Mouse (Mus musculus): ENCODE data around the gene Cramp1l. TPM values are rescaled to one million over a fixed set of nuclear protein-coding genes. Genes with fewer than 3 reads are reported as not detected.

Gene Cramp1l
- polyA plus RNA-seq, 1 experiment = 22.2 TPM

Other genes starting within 250 kb of the Cramp1l start
- not detected in 2 replicates for gene Meiob, start 211.5 kb downstream of the Cramp1l start, polyA plus RNA-seq (2012; rRNA removed)
- 125 and 142 TPM in 2 replicates for gene Hagh, start 175.6 kb downstream of the Cramp1l start, polyA plus RNA-seq (2012; rRNA removed)
- 23.5 and 26.0 TPM in 2 replicates for gene Fahd1, start 165.4 kb downstream of the Cramp1l start, polyA plus RNA-seq (2012; rRNA removed)
- 0.06 and 0.16 TPM in 2 replicates for gene Igfals, start 149.8 kb downstream of the Cramp1l start, polyA plus RNA-seq (2012; rRNA removed)
- 29.0 and 31.4 TPM in 2 replicates for gene Nubp2, start 129.4 kb downstream of the Cramp1l start, polyA plus RNA-seq (2012; rRNA removed)
- gene Spsb3, start 129.1 kb downstream of the Cramp1l start, polyA plus RNA-seq (2012; rRNA removed) = 69.1 and 78.1 TPM in 2 replicates
- 63.7 and 67.9 TPM in 2 replicates for gene Eme2, start 120.7 kb downstream of the Cramp1l start, polyA plus RNA-seq (2012; rRNA removed)
- gene Mrps34, start 120.7 kb downstream of the Cramp1l start, polyA plus RNA-seq (2012; rRNA removed) = 111 and 127 TPM in 2 replicates
- 76.8 and 81.6 TPM in 2 replicates for gene Nme3, start 119.3 kb downstream of the Cramp1l start, polyA plus RNA-seq (2012; rRNA removed)
- 325 and 357 TPM in 2 replicates for gene Mapk8ip3, start 78.8 kb downstream of the Cramp1l start, polyA plus RNA-seq (2012; rRNA removed)
- gene Jpt2, start 55.1 kb downstream of the Cramp1l start, polyA plus RNA-seq (2012; rRNA removed) = 4.6 and 6.3 TPM in 2 replicates
- 19.0 and 23.6 TPM in 2 replicates for gene Ift140, start 297 bp upstream of the Cramp1l start, polyA plus RNA-seq (2012; rRNA removed)
- 16.2 and 16.3 TPM in 2 replicates for gene Tmem204, start 67.8 kb upstream of the Cramp1l start, polyA plus RNA-seq (2012; rRNA removed)
- 19.0 and 27.2 TPM in 2 replicates for gene Telo2, start 100.2 kb upstream of the Cramp1l start, polyA plus RNA-seq (2012; rRNA removed)
- 0.08 and 0.16 TPM in 2 replicates for gene Ptx4, start 105.0 kb upstream of the Cramp1l start, polyA plus RNA-seq (2012; rRNA removed)
- gene Clcn7, start 117.6 kb upstream of the Cramp1l start, polyA plus RNA-seq (2012; rRNA removed) = 45.6 and 51.4 TPM in 2 replicates
- 0.04 TPM in 1 of 2 replicates, not detected in the other for gene Ccdc154, start 146.7 kb upstream of the Cramp1l start, polyA plus RNA-seq (2012; rRNA removed)
- not detected in 2 replicates for gene Gm38655, start 159.7 kb upstream of the Cramp1l start, polyA plus RNA-seq (2012; rRNA removed)
- 21.9 and 23.4 TPM in 2 replicates for gene BC003965, start 168.8 kb upstream of the Cramp1l start, polyA plus RNA-seq (2012; rRNA removed)
- gene Unkl, start 172.6 kb upstream of the Cramp1l start, polyA plus RNA-seq (2012; rRNA removed) = 41.1 and 42.1 TPM in 2 replicates
- 126 and 128 TPM in 2 replicates for gene Gnptg, start 224.3 kb upstream of the Cramp1l start, polyA plus RNA-seq (2012; rRNA removed)
- 33.9 and 41.4 TPM in 2 replicates for gene Tsr3, start 224.4 kb upstream of the Cramp1l start, polyA plus RNA-seq (2012; rRNA removed)
- gene Baiap3, start 240.6 kb upstream of the Cramp1l start, polyA plus RNA-seq (2012; rRNA removed) = 12.5 and 18.6 TPM in 2 replicates

All from frontal cortex, adult 2 months (tissue).